Mouse (Mus musculus) E14TG2a.4 (cell line): ENCODE results near the gene 1700034J05Rik.

ENCODE experiments used
- CTCF ChIP-seq: conservative IDR thresholded peaks from 2 replicates; pipeline ENCODE4 v1.5.1; 2014; ENCODE audit warnings: low read length
- NANOG ChIP-seq: IDR thresholded peaks from 2 replicates; pipeline ENCODE4 v1.6.1; 2014; ENCODE audit warnings: borderline replicate concordance, low read length, mixed read lengths
- POU5F1 ChIP-seq: IDR thresholded peaks from 2 replicates; pipeline ENCODE4 v1.6.1; 2014; ENCODE audit warnings: low read length, borderline replicate concordance

- TF ChIP-seq NANOG (no peak), CTCF (no peak), POU5F1 (no peak)
Observed at GRCm38 (mm10) chr6:146958694-146959093, 4.5 kb upstream of the 1700034J05Rik start.
